Mouse (Mus musculus): ENCODE data around the gene Znhit2. TPM values are rescaled to one million over a fixed set of nuclear protein-coding genes. Genes with fewer than 3 reads are reported as not detected.
"Not testable (repeated sequence)": the region's sequence is repeated elsewhere in the genome, so short reads cannot be mapped to it uniquely, and the experiment has no call there.

The Znhit2 gene
- polyA plus RNA-seq, 1 experiment from 2014 or later: 34.7 TPM

- Histone ChIP-seq H3K9me3 (no peaks in the 10 kb centered on the region), H3K4me1 (replicated peaks) (no peaks in the 10 kb centered on the region), H3K9ac (no peak overlapping the region), H3K27ac (no peak overlapping the region), H3K27me3 (no peaks in the 10 kb centered on the region), H3K36me3 (no peaks in the 10 kb centered on the region), H3K4me3 (no peak overlapping the region), H3K4me2 (no peak overlapping the region)
- WGBS: 77% methylated on average over 14 of the region's 14 CpGs
- no peak for ATAC-seq (ENCODE audit: low FRiP score)
Measured at GRCm38 (mm10) chr19:6030520-6031280, 30.3 kb upstream of the Znhit2 start.

- 80% methylated on average over 9 of the region's 9 CpGs for WGBS
- ATAC-seq (ENCODE audit: low FRiP score): no peak
Measured at GRCm38 (mm10) chr19:6035966-6036585, 24.9 kb upstream of the Znhit2 start.

GRCm38 (mm10) chr19:6037695-6038094, 23.3 kb upstream of the Znhit2 start:
- Histone ChIP-seq H3K9me3 (no peaks in the 10 kb centered on the region), H3K9ac (no peak overlapping the region), H3K4me1 (replicated peaks) (0 out of 2 replicates have a peak, but pooled peaks cover 5% of the 10 kb centered on the region), H3K27me3 (no peaks in the 10 kb centered on the region), H3K27ac (no peak overlapping the region), H3K4me3 (no peak overlapping the region), H3K4me2 (no peak overlapping the region), H3K36me3 (no peaks in the 10 kb centered on the region)
- ATAC-seq (ENCODE audit: low FRiP score): no peak

More at GRCm38 (mm10) chr19:6035966-6036585, 24.9 kb upstream of the Znhit2 start:
- no peak overlapping the region for H3K9ac ChIP-seq
- H3K4me3 ChIP-seq: no peak overlapping the region
- H3K36me3 ChIP-seq: no peaks in the 10 kb centered on the region
- no peak overlapping the region for H3K4me2 ChIP-seq
- H3K9me3 ChIP-seq: no peaks in the 10 kb centered on the region
- no peaks in the 10 kb centered on the region for H3K27me3 ChIP-seq
- no peak overlapping the region for H3K27ac ChIP-seq
- no peaks in the 10 kb centered on the region for H3K4me1 ChIP-seq (replicated peaks)

- no peak for ATAC-seq (ENCODE audit: low FRiP score)
- no peak overlapping the region for H3K4me2 ChIP-seq
- H3K9me3 ChIP-seq: no peaks in the 10 kb centered on the region
- WGBS: 83% methylated on average over 7 of the region's 7 CpGs
- H3K9ac ChIP-seq: no peak overlapping the region
- H3K36me3 ChIP-seq: no peaks in the 10 kb centered on the region
- H3K4me1 ChIP-seq (replicated peaks): 0 out of 2 replicates have a peak, but pooled peaks cover 5% of the 10 kb centered on the region
- no peak overlapping the region for H3K27ac ChIP-seq
- H3K27me3 ChIP-seq: no peaks in the 10 kb centered on the region
- H3K4me3 ChIP-seq: no peak overlapping the region
Measured at GRCm38 (mm10) chr19:6038326-6038725, 22.7 kb upstream of the Znhit2 start.

- no peak for ATAC-seq (ENCODE audit: low FRiP score)
- no peak overlapping the region for H3K4me2 ChIP-seq
- peaks cover 7% of the 10 kb centered on the region for H3K4me1 ChIP-seq (replicated peaks)
- H3K36me3 ChIP-seq: no peaks in the 10 kb centered on the region
- H3K9ac ChIP-seq: no peak overlapping the region
- no peak overlapping the region for H3K27ac ChIP-seq
- H3K4me3 ChIP-seq: no peak overlapping the region
- no peaks in the 10 kb centered on the region for H3K27me3 ChIP-seq
- no peaks in the 10 kb centered on the region for H3K9me3 ChIP-seq
Measured at GRCm38 (mm10) chr19:6040002-6040401, 21.0 kb upstream of the Znhit2 start.

GRCm38 (mm10) chr19:6042293-6042692, 18.7 kb upstream of the Znhit2 start:
- Histone ChIP-seq H3K36me3 (no peaks in the 10 kb centered on the region), H3K9ac (no peak overlapping the region), H3K27me3 (no peaks in the 10 kb centered on the region), H3K9me3 (no peaks in the 10 kb centered on the region), H3K4me2 (no peak overlapping the region), H3K27ac (0 out of 2 replicates have a peak overlapping the region, but pooled peaks have one; percentile 13), H3K4me1 (replicated peaks) (peaks cover 16% of the 10 kb centered on the region), H3K4me3 (no peak overlapping the region)
- no peak for ATAC-seq (ENCODE audit: low FRiP score)
- WGBS: 77% methylated on average over 9 of the region's 9 CpGs

- not testable (repeated sequence) for H3K4me2 ChIP-seq; H3K9ac ChIP-seq; H3K4me3 ChIP-seq; H3K27ac ChIP-seq; H3K36me3 ChIP-seq; ATAC-seq (ENCODE audit: low FRiP score); H3K27me3 ChIP-seq; H3K9me3 ChIP-seq
- H3K4me1 ChIP-seq (replicated peaks): peaks cover 33% of the 10 kb centered on the region
- WGBS: 65% methylated on average over 4 of the region's 4 CpGs
Measured at GRCm38 (mm10) chr19:6044102-6044501, 16.9 kb upstream of the Znhit2 start.

- H3K9me3 ChIP-seq: no peaks in the 10 kb centered on the region
- peaks cover 38% of the 10 kb centered on the region for H3K4me1 ChIP-seq (replicated peaks)
- peak overlapping the region; percentile 99 for H3K27ac ChIP-seq
- H3K36me3 ChIP-seq: peaks cover 25% of the 10 kb centered on the region
- no peaks in the 10 kb centered on the region for H3K27me3 ChIP-seq
- peak overlapping the region; percentile 99 for H3K4me2 ChIP-seq
- ATAC-seq (ENCODE audit: low FRiP score): peak; percentile 46
- 21% methylated on average over 20 of the region's 20 CpGs for WGBS
- H3K4me3 ChIP-seq: peak overlapping the region; percentile 88
- H3K9ac ChIP-seq: peak overlapping the region; percentile 91
Measured at GRCm38 (mm10) chr19:6045366-6046293, 15.4 kb upstream of the Znhit2 start.

GRCm38 (mm10) chr19:6046294-6047153, 14.5 kb upstream of the Znhit2 start, which contains the start of gene Syvn1:
Gene Syvn1 (plus strand): TSS chr19:6046576.
- peak within 1 kb of the TSS; percentile 99 for H3K27ac ChIP-seq
- peaks cover 34% of the 10 kb centered on the region for H3K36me3 ChIP-seq
- H3K9me3 ChIP-seq: no peaks in the 10 kb centered on the region
- peaks cover 38% of the 10 kb centered on the region for H3K4me1 ChIP-seq (replicated peaks)
- peak within 1 kb of the TSS; percentile 91 for H3K9ac ChIP-seq
- ATAC-seq (ENCODE audit: low FRiP score): peak; percentile 96
- peak within 1 kb of the TSS; percentile 99 for H3K4me2 ChIP-seq
- under 1% methylated on average over 65 of the region's 65 CpGs for WGBS
- H3K4me3 ChIP-seq: peak within 1 kb of the TSS; percentile 88
- H3K27me3 ChIP-seq: no peaks in the 10 kb centered on the region

GRCm38 (mm10) chr19:6047154-6047898, 13.7 kb upstream of the Znhit2 start:
- Histone ChIP-seq H3K9ac (peak overlapping the region; percentile 91), H3K36me3 (peaks cover 42% of the 10 kb centered on the region), H3K4me2 (peak overlapping the region; percentile 99), H3K9me3 (no peaks in the 10 kb centered on the region), H3K27ac (peak overlapping the region; percentile 99), H3K4me1 (replicated peaks) (peaks cover 34% of the 10 kb centered on the region), H3K4me3 (peak overlapping the region; percentile 88), H3K27me3 (no peaks in the 10 kb centered on the region)
- peak; percentile 15 for ATAC-seq (ENCODE audit: low FRiP score)
- WGBS: 2% methylated on average over 44 of the region's 44 CpGs

GRCm38 (mm10) chr19:6047899-6048166, 13.2 kb upstream of the Znhit2 start:
- 88% methylated on average over 8 of the region's 8 CpGs for WGBS
- ATAC-seq (ENCODE audit: low FRiP score): no peak
- peaks cover 47% of the 10 kb centered on the region for H3K36me3 ChIP-seq
- H3K27ac ChIP-seq: peak overlapping the region; percentile 99; the same call in 1 of the 2 replicates
- H3K4me2 ChIP-seq: peak overlapping the region; percentile 99
- H3K9me3 ChIP-seq: no peaks in the 10 kb centered on the region
- H3K9ac ChIP-seq: peak overlapping the region; percentile 91
- H3K4me1 ChIP-seq (replicated peaks): peaks cover 32% of the 10 kb centered on the region
- H3K27me3 ChIP-seq: no peaks in the 10 kb centered on the region
- peak overlapping the region; percentile 88 for H3K4me3 ChIP-seq
